Mouse (Mus musculus): ENCODE results near the gene Nup155. TPM values are rescaled to one million over a fixed set of nuclear protein-coding genes. Genes with fewer than 3 reads are reported as not detected.
"Not testable (repeated sequence)": the region's sequence is repeated elsewhere in the genome, so short reads cannot be mapped to it uniquely, and the experiment has no call there.

Gene Nup155
- polyA plus RNA-seq, 1 experiment from 2014 or later = 7.2 TPM

- peaks cover 14% of the 10 kb centered on the region for H3K36me3 ChIP-seq (ENCODE audit: insufficient read depth, low read length)
- WGBS = 100% methylated on average over 2 of the region's 2 CpGs
- no peak for TF ChIP-seq CTCF (IDR thresholded peaks at IDR 0.05; ENCODE audit: low read depth)
- no peaks in the 10 kb centered on the region for H3K4me1 ChIP-seq (replicated peaks; ENCODE audit: insufficient read depth, low read length)
- H3K4me2 ChIP-seq (ENCODE audit: low read length) = no peak overlapping the region
- no peak overlapping the region for H3K4me3 ChIP-seq (replicated peaks; ENCODE audit: low read depth, low read length)
- H3K9ac ChIP-seq (ENCODE audit: low read depth, low read length) = no peak overlapping the region
- ATAC-seq (replicated peaks; ENCODE audit: low FRiP score, low read depth) (no peak), DNase-seq (ENCODE audit: low spot score) (no peak)
- no peak overlapping the region for H3K27ac ChIP-seq
- H3K9me3 ChIP-seq (replicated peaks; ENCODE audit: low read length) = no peaks in the 10 kb centered on the region
- no peaks in the 10 kb centered on the region for H3K27me3 ChIP-seq (ENCODE audit: insufficient read depth, low read length)
These were observed 18.4 kb upstream of the Nup155 start for GRCm38 (mm10) chr15:8090685-8091084.

DNA sequence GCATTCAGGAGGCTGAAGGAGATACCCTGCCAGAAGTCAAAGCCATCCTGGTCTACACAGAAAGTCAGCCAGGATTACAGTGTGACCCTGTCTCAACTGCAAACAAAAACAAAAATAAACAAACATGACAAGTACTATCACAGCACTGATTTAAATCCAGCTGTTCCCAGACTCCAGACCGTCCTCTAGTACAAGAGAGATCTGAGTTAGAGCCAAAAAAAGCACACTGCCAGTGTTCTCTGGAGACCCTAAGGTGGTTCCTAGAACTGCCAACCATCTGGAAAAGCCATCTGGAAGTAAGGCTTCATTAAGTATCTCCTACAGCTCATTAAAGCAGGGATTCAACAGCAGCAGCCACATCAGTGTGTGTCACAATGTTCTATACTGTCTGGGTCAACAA is 16.4 kb upstream of the Nup155 start:
- H3K27me3 ChIP-seq (ENCODE audit: insufficient read depth, low read length); H3K9me3 ChIP-seq (replicated peaks; ENCODE audit: low read length); H3K27ac ChIP-seq; H3K4me3 ChIP-seq (replicated peaks; ENCODE audit: low read depth, low read length); H3K9ac ChIP-seq (ENCODE audit: low read depth, low read length); H3K4me2 ChIP-seq (ENCODE audit: low read length); H3K4me1 ChIP-seq (replicated peaks; ENCODE audit: insufficient read depth, low read length); ATAC-seq (replicated peaks; ENCODE audit: low FRiP score, low read depth); DNase-seq (ENCODE audit: low spot score): not testable (repeated sequence)
- H3K36me3 ChIP-seq (ENCODE audit: insufficient read depth, low read length) = peaks cover 19% of the 10 kb centered on the region
- 58% methylated on average over 1 of the region's 1 CpGs for WGBS

DNA sequence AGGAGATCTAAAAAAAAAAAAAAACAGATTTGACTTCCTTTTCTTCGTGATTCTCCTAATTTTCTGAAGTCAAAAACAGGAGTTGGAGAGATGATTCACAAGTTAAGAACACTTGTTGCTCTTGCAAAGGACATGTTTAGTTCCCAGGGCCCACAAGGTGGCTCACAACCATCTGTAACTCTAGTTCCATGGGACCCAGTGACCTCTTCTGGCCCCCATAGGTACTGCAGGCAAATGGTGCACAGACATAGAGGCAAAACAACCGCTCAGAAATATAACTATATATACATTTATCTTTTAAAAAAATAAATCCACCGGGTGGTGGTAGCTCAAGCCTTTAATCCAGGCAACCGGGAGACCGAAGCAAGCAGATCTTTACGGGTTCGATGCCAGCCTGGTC is 11.2 kb upstream of the Nup155 start:
- H3K27me3 ChIP-seq (ENCODE audit: insufficient read depth, low read length) = no peaks in the 10 kb centered on the region
- no peak overlapping the region for H3K9ac ChIP-seq (ENCODE audit: low read depth, low read length)
- WGBS = 27% methylated on average over 7 of the region's 7 CpGs
- no peak overlapping the region for H3K4me3 ChIP-seq (replicated peaks; ENCODE audit: low read depth, low read length)
- H3K36me3 ChIP-seq (ENCODE audit: insufficient read depth, low read length) = peaks cover 7% of the 10 kb centered on the region
- DNase-seq (ENCODE audit: low spot score) (peak; percentile 74), ATAC-seq (replicated peaks; ENCODE audit: low FRiP score, low read depth) (no peak)
- H3K4me1 ChIP-seq (replicated peaks; ENCODE audit: insufficient read depth, low read length) = no peaks in the 10 kb centered on the region
- H3K27ac ChIP-seq = no peak overlapping the region
- TF ChIP-seq CTCF (IDR thresholded peaks at IDR 0.05; ENCODE audit: low read depth) = peak; percentile 76
- peak overlapping the region; percentile 79 for H3K4me2 ChIP-seq (ENCODE audit: low read length)
- H3K9me3 ChIP-seq (replicated peaks; ENCODE audit: low read length) = no peaks in the 10 kb centered on the region

- TF ChIP-seq CTCF (IDR thresholded peaks at IDR 0.05; ENCODE audit: low read depth) = peak; percentile 99
- Histone ChIP-seq H3K36me3 (ENCODE audit: insufficient read depth, low read length) (peaks cover 7% of the 10 kb centered on the region; the same call in 1 of the 2 replicates), H3K9ac (ENCODE audit: low read depth, low read length) (peak within 1 kb of the TSS; percentile 86), H3K4me1 (replicated peaks; ENCODE audit: insufficient read depth, low read length) (no peaks in the 10 kb centered on the region), H3K9me3 (replicated peaks; ENCODE audit: low read length) (no peaks in the 10 kb centered on the region), H3K4me3 (replicated peaks; ENCODE audit: low read depth, low read length) (peak within 1 kb of the TSS; percentile 95), H3K27me3 (ENCODE audit: insufficient read depth, low read length) (no peaks in the 10 kb centered on the region), H3K27ac (peak within 1 kb of the TSS; percentile 44; the same call in 1 of the 2 replicates), H3K4me2 (ENCODE audit: low read length) (peak within 1 kb of the TSS; percentile 79)
- WGBS = 2% methylated on average over 56 of the region's 56 CpGs
- peak; percentile 92 for DNase-seq (ENCODE audit: low spot score)
- ATAC-seq (replicated peaks; ENCODE audit: low FRiP score, low read depth) = peak; percentile 95
These were observed 10.0 kb upstream of the Nup155 start, which contains the start of gene Wdr70 for GRCm38 (mm10) chr15:8098774-8099749. Wdr70 (minus strand) TSS chr15:8099209.

- not testable (repeated sequence) for H3K36me3 ChIP-seq (ENCODE audit: insufficient read depth, low read length); H3K9ac ChIP-seq (ENCODE audit: low read depth, low read length); H3K27ac ChIP-seq; H3K27me3 ChIP-seq (ENCODE audit: insufficient read depth, low read length); DNase-seq (ENCODE audit: low spot score); ATAC-seq (replicated peaks; ENCODE audit: low FRiP score, low read depth); H3K4me1 ChIP-seq (replicated peaks; ENCODE audit: insufficient read depth, low read length); H3K4me2 ChIP-seq (ENCODE audit: low read length); H3K4me3 ChIP-seq (replicated peaks; ENCODE audit: low read depth, low read length); H3K9me3 ChIP-seq (replicated peaks; ENCODE audit: low read length)
- 94% methylated on average over 13 of the region's 15 CpGs for WGBS
These were observed 7.0 kb upstream of the Nup155 start for GRCm38 (mm10) chr15:8101975-8102542.

DNA sequence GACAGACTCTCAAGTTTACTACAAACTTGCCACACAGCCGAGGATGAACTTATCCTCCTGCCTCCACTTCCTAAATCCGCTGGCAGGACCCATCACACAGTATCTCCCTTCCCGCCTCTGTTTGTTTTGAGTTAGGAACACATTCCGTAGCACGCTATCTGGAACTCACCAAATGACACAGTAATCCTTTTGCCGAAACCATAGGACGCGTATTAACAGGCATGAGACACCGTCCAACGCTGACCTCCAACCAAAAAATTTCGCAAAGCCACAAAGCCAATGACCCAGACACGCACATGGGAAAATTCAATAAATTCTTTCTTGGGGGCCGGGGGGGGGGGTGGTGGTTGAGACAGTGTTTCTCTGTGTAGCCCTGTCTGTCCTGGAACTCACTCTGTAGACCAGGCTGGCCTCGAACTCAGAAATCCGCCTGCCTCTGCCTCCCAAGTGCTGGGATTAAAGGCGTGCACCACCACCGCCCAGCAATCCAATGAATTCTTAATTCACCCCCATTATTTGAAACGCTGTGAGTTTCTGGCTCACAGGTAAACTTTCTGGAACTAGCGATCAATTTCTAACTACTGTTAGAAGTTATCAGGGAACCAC is 610 bp upstream of the Nup155 start:
- ATAC-seq (replicated peaks; ENCODE audit: low FRiP score, low read depth) = peak; percentile 2; the same call in 1 of the 2 replicates
- no peak for DNase-seq (ENCODE audit: low spot score)
- no peak for TF ChIP-seq CTCF (IDR thresholded peaks at IDR 0.05; ENCODE audit: low read depth)
- WGBS = 63% methylated on average over 19 of the region's 19 CpGs
- Histone ChIP-seq H3K27me3 (ENCODE audit: insufficient read depth, low read length) (no peaks in the 10 kb centered on the region), H3K36me3 (ENCODE audit: insufficient read depth, low read length) (no peaks in the 10 kb centered on the region), H3K4me2 (ENCODE audit: low read length) (peak overlapping the region; percentile 86), H3K4me1 (replicated peaks; ENCODE audit: insufficient read depth, low read length) (peaks cover 5% of the 10 kb centered on the region), H3K9me3 (replicated peaks; ENCODE audit: low read length) (no peaks in the 10 kb centered on the region), H3K9ac (ENCODE audit: low read depth, low read length) (peak overlapping the region; percentile 85), H3K27ac (peak overlapping the region; percentile 79), H3K4me3 (replicated peaks; ENCODE audit: low read depth, low read length) (peak overlapping the region; percentile 94)
